Mouse (Mus musculus) liver, embryonic 14.5 days (tissue): Measurements from ENCODE around the gene Rtp3. TPM values are rescaled to one million over a fixed set of nuclear protein-coding genes. Genes with fewer than 3 reads are reported as not detected.

Experiments
- ATAC-seq: fragments of 200-750 bp; cut with Nextera tagmentation; 2 replicates; pipeline ENCODE4 v1.8.0; 2017; ENCODE audit warnings: moderate number of reproducible peaks, mild to moderate bottlenecking, moderate library complexity; ENCODE audit not compliant: insufficient read depth
- DNase-seq, 3 experiments: peaks; one replicate each; pipeline ENCODE4 v3.0.0-alpha.2; 2012 to 2013; ENCODE audit warnings: low read depth in 3 of 3, low spot score in 3 of 3
- H3K27ac ChIP-seq: fragments of 300-500 bp; sonication (generic); 2 replicates; pipeline ENCODE4 v1.5.1; 2014; ENCODE audit warnings: moderate library complexity, mild to moderate bottlenecking, control low read depth, inconsistent platforms
- H3K27me3 ChIP-seq: fragments of 300-500 bp; sonication (generic); 2 replicates; pipeline ENCODE4 v1.6.1; 2014; ENCODE audit warnings: mild to moderate bottlenecking, low read length, moderate library complexity; ENCODE audit not compliant: control insufficient read depth, insufficient read depth
- H3K36me3 ChIP-seq: fragments of 300-500 bp; sonication (generic); replicated peaks from 2 replicates; pipeline ENCODE4 v1.6.1; 2014; ENCODE audit warnings: low read depth; ENCODE audit not compliant: control insufficient read depth, insufficient read depth
- H3K4me1 ChIP-seq, 2 experiments: fragments of 200-500 bp in 1 of 2; fragments of 300-500 bp in 1 of 2; sonication (generic) in 1 of 2; replicated peaks; 2 replicates each; pipeline ENCODE4 v1.6.1; 2012 to 2014; ENCODE audit warnings: antibody characterized with exemption in 1 of 2, inconsistent platforms in 1 of 2, low read length in 1 of 2; ENCODE audit not compliant: control insufficient read depth in 2 of 2, insufficient read depth in 2 of 2
- H3K4me2 ChIP-seq: fragments of 300-500 bp; sonication (generic); 2 replicates; pipeline ENCODE4 v1.6.1; 2014; ENCODE audit warnings: low read depth, mild to moderate bottlenecking, control low read depth, moderate library complexity
- H3K4me3 ChIP-seq, 2 experiments: fragments of 200-500 bp in 1 of 2; fragments of 300-500 bp in 1 of 2; sonication (generic) in 1 of 2; 2 replicates each; pipeline ENCODE4 v1.5.1; 2012 to 2014; ENCODE audit warnings: low read depth in 2 of 2, low read length in 2 of 2, mild to moderate bottlenecking in 2 of 2, control low read depth in 1 of 2, inconsistent platforms in 1 of 2, moderate library complexity in 1 of 2; ENCODE audit not compliant: insufficient read depth in 1 of 2
- H3K9ac ChIP-seq: fragments of 300-500 bp; sonication (generic); replicated peaks from 2 replicates; pipeline ENCODE4 v1.6.1; 2014; ENCODE audit warnings: mild to moderate bottlenecking, control low read depth, moderate library complexity
- H3K9me3 ChIP-seq: fragments of 300-500 bp; sonication (generic); 2 replicates; pipeline ENCODE4 v1.6.1; 2016; ENCODE audit warnings: low read length, mixed read lengths; ENCODE audit not compliant: control insufficient read depth
- CTCF ChIP-seq: IDR thresholded peaks from 2 replicates; pipeline ENCODE4 v1.5.1; 2016; ENCODE audit warnings: antibody characterized with exemption, low read depth, control low read depth
- EP300 ChIP-seq: IDR thresholded peaks from 2 replicates; pipeline ENCODE4 v1.6.1; 2016; ENCODE audit warnings: antibody characterized with exemption, low read depth
- WGBS: fragments of 180-500 bp; shearing (Covaris S2); extraction: QIAGEN DNeasy Blood & Tissue Kit; methylation state at CpG from one replicate; pipeline ENCODE4 v1.1.7; 2014; ENCODE audit not compliant: insufficient replicate concordance; 5-methylcytosine and 5-hydroxymethylcytosine counted together
- polyA plus RNA-seq, 2 experiments: library from polyadenylated mRNA; depleted of rRNA in 1 of 2; stranded (reverse) in 1 of 2; unstranded in 1 of 2; fragments of >200 nt; fragmentation: Nextera tagmentation in 1 of 2; extraction: Ambion mirVana in 1 of 2; gene quantifications; 2 replicates each; pipeline versions ENCODE4 v1.2.1 to v1.2.3; 2012 to 2014

Rtp3 gene
- polyA plus RNA-seq, 2 experiments: 15.6 to 26.0 TPM

DNA sequence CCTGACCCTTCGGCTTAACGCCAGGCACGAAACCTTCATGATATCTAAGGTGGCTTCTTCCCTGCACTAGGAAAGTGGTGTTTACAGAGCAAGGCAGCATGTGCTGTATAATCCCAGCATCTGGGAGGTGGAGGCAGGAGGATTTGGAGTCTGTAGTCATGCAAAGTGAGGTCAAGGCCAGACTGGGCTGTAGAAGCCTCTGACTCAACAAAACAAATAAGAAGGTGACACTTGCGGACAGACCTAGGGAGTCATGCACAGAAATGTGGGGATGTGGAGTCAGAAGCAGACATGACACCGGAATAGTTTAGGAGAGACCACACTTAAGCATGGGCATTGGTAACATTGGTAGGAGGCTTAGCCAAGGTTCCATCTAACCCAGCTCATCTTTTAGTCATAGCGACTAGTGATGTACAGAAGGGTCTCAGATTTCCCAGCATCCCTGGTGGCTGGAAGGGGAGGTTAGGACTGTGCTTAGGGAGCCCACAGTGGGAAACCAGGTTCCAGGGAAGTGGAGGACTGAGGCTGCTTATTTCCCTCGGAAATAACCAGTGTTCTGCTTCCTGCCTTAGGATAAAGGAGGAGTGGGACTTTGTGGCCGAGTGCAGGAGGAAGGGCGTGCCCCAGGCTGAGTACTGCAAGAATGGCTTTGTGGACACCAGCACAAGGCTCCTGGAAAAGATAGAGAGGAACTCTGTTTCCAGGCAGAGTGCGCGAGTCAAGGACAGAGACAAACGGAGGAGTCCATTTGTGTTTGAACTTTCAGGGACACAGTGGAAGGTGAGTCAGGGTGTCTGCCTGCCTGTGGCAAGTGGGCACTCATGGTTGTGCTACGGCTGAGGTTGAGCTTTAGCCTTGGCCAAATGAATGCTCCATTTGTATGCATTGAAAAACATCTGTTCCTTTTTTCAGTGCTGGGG, 29.9 kb downstream of the Rtp3 start:
- 63% methylated on average over 13 of the region's 13 CpGs for WGBS
- H3K36me3 ChIP-seq: no peaks in the 10 kb centered on the region
- no peaks in the 10 kb centered on the region for H3K9me3 ChIP-seq
- H3K9ac ChIP-seq: no peak overlapping the region
- no peaks in the 10 kb centered on the region for H3K27me3 ChIP-seq
- no peaks in the 10 kb centered on the region; a peak in 1 of 4 replicates for H3K4me1 ChIP-seq
- ATAC-seq (no peak), DNase-seq (no peak)
- no peak overlapping the region for H3K4me3 ChIP-seq
- TF ChIP-seq EP300: no peak
- TF ChIP-seq CTCF: no peak
- H3K27ac ChIP-seq: no peak overlapping the region
- no peak overlapping the region for H3K4me2 ChIP-seq

DNA sequence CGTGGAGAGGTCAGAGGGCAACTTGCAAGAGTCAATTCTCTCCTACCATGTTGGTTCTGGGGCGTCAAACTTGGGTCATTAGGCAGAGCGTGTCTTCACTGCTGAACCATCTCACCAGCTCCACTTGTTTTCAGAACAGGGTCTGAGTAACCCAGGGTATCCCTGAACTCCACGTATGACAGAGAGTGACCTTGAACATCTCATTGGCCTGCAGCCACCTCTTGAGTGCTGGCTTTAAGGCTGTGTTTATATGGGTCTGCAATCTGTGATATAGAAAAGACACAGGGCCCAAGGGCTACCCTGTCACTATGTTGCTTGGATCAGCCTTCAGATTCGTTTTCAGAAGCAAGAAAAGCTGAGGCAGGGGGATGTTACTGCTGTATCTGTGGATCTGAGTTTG, 30.7 kb downstream of the Rtp3 start:
- 56% methylated on average over 5 of the region's 5 CpGs for WGBS
- ATAC-seq: no peak

DNA sequence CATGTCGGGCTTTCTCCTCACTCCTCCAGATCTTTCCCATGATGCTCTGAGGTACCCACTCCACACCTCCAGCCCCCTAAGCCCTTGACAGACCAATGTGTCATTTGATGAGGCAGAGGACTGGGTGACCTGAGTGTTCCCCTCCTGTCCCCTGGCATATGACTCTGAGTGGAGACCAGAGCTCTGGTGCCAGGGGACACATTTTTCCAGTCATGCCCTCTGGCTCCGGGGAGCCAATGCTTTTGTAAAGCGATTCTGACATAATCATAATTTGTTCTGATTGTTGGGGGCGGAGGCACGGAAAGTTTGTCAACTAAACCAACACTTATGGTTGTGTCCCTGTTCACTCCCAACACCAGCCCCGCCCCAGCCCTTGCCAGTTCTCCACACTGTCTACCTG, 34.4 kb downstream of the Rtp3 start:
- TF ChIP-seq EP300: no peak
- TF ChIP-seq CTCF: no peak
- peaks cover 0 to 6% of the 10 kb centered on the region in 2 experiments; a peak in 2 of 4 replicates for H3K4me1 ChIP-seq
- no peaks in the 10 kb centered on the region for H3K9me3 ChIP-seq
- H3K27ac ChIP-seq: no peak overlapping the region
- H3K9ac ChIP-seq: no peak overlapping the region
- DNase-seq (no peak), ATAC-seq (no peak)
- H3K36me3 ChIP-seq: no peaks in the 10 kb centered on the region
- no peaks in the 10 kb centered on the region; the same call in none of the 2 replicates for H3K27me3 ChIP-seq
- H3K4me3 ChIP-seq: no peak overlapping the region
- H3K4me2 ChIP-seq: no peak overlapping the region
- WGBS: 59% methylated on average over 6 of the region's 6 CpGs

More for the DNA sequence above, 30.7 kb downstream of the Rtp3 start:
- Histone ChIP-seq H3K4me1 (no peaks in the 10 kb centered on the region; a peak in 1 of 4 replicates), H3K36me3 (no peaks in the 10 kb centered on the region), H3K27ac (no peak overlapping the region), H3K9me3 (no peaks in the 10 kb centered on the region), H3K9ac (no peak overlapping the region), H3K4me3 (no peak overlapping the region), H3K4me2 (no peak overlapping the region), H3K27me3 (no peaks in the 10 kb centered on the region; the same call in 1 of the 2 replicates)
- no peak for DNase-seq
- TF ChIP-seq CTCF (no peak), EP300 (no peak)

DNA sequence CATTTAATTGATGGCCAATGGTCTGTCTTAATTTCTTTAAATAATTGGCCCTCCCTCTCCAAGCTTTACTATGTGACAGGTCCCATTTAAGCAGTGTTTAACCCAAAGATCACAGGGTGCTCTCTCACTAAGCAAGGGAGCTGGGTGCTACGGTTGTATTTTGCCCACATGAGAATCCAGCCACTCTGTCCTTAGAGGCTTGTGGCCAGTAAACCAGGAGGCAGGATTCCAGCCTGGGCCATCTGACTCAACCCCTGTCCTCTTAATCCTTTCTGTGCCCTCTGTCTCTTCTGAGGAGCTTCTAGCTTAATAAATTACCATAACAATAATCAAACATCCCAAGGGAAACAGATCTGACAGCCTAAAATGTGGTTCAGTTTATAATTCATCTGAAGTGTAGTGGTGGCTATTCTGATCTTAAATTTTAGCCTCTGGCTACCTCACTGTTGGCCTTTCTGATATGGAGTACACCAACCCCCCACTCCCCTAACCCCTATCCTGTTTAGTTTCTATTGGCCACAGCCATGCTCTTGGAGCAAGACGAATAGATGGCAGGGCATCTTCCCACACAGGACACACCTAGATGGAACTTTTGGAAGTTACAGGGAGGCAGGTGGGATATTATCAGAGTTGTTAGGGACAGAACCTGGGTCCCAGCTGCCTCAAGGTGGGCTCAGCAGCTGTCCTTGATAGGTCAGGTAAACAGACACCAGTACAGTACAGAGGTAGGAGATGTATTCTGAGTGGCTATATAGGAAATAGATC, 35.5 kb downstream of the Rtp3 start:
- no peaks in the 10 kb centered on the region for H3K9me3 ChIP-seq
- H3K4me1 ChIP-seq: peaks cover 0 to 6% of the 10 kb centered on the region in 2 experiments; a peak in 2 of 4 replicates
- no peak overlapping the region for H3K27ac ChIP-seq
- no peaks in the 10 kb centered on the region for H3K36me3 ChIP-seq
- 24% methylated on average over 2 of the region's 2 CpGs for WGBS
- DNase-seq: no peak
- no peak overlapping the region for H3K4me3 ChIP-seq
- H3K4me2 ChIP-seq: no peak overlapping the region; the same call in 1 of the 2 replicates
- H3K9ac ChIP-seq: no peak overlapping the region
- H3K27me3 ChIP-seq: no peaks in the 10 kb centered on the region; the same call in none of the 2 replicates
- ATAC-seq: no peak
- TF ChIP-seq CTCF (no peak), EP300 (no peak)
